Mouse (Mus musculus): ENCODE measurements at regions not wholly inside any gene's neighbourhood (a gene's known extent, or its start where the extent isn't known, plus 50 kb on each side); places are given as distances from the start of the nearest gene placed in this dataset.
"Not testable (repeated sequence)": the region's sequence is repeated elsewhere in the genome, so short reads cannot be mapped to it uniquely, and the experiment has no call there.

DNA sequence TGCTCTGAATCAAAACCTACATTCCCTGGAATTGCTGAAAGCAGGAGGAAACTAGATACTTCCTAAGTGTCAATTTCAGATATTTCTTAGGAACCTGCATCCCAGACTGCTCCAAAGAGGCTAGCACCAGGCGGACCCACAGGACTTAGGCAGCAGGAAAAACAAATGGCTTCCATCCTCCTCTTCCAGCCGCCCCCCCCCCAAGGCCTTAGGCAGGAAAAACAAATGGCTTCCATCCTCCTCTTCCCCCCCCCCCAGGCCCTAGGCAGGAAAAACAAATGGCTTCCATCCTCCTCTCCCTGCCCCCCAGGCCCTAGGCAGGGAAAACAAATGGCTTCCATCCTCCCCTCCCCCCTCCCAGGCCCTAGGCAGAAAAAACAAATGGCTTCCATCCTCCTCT is 64.5 kb upstream of the Nap1l2 start:
- no peak for DNase-seq

DNA sequence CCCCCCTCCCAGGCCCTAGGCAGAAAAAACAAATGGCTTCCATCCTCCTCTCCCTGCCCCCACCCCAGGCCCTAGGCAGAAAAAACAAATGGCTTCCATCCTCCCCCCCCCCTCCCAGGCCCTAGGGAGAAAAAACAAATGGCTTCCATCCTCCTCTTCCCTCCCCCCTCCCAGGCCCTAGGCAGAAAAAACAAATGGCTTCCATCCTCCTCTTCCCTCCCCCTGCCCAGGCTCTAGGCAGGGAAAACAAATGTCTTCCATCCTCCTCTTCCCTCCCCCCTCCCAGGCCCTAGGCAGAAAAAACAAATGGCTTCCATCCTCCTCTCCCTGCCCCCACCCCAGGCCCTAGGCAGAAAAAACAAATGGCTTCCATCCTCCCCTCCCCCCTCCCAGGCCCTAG is 65.0 kb upstream of the Nap1l2 start:
- DNase-seq = not testable (repeated sequence)

DNA sequence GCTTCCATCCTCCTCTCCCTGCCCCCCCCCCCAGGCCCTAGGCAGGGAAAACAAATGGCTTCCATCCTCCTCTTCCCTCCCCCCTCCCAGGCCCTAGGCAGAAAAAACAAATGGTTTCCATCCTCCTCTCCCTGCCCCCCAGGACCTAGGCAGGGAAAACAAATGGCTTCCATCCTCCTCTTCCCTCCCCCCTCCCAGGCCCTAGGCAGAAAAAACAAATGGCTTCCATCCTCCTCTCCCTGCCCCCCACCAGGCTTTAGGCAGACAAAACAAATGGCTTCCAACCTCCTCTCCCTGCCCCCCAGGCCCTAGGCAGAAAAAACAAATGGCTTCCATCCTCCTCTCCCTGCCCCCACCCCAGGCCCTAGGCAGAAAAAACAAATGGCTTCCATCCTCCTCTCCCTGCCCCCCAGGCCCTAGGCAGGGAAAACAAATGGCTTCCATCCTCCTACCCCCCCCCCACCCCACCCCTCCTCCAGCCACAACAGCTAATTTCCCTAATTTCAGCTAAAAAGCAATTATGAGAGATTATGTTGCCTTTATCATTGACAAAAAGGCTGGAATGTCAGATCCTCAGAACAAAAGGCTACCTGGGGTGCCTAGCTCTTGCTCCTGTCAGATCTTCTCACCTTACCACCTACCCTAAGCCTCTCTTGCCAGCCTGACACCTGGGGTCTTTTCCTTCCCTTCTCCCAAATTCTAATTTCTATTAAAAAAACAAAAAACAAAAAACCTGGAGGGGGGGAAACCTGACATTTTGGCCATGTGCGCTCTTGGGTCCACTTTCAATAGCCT is 65.8 kb upstream of the Nap1l2 start:
- DNase-seq = not testable (repeated sequence)

DNA sequence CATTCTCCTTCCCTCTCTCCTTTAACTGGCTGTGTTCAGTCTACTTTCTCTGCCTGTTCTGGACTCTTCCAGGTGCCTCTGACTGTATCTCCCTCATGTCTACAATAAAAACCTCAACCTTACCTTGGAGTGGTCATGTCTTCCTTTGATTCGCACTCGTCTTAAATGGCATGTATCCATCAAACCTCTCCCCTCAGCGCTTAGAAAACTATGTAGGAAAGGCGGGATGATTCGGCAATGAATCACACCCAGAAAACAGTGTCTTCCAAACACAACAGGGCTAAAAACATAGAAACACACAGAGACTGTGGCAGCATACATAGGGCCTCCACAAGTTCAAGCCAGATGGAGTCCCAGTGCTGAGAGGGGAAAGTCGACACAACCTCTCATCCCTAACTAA is 66.4 kb upstream of the Nap1l2 start:
- no peak for DNase-seq

- DNase-seq = no peak
Observed at GRCm38 (mm10) chrX:103254867-103255266, 66.3 kb upstream of the Cdx4 start.

GRCm38 (mm10) chrX:103259882-103260281 is 61.3 kb upstream of the Cdx4 start:
- DNase-seq = peak; percentile 69

All from lung, postnatal 36 days (tissue).